Mouse (Mus musculus): ENCODE data around the gene Naaladl2. TPM values are rescaled to one million over a fixed set of nuclear protein-coding genes. Genes with fewer than 3 reads are reported as not detected.

Gene Naaladl2
- polyA plus RNA-seq, 1 experiment from 2014 or later = 4.0 TPM

GRCm38 (mm10) chr3:24553701-24554100, 590.4 kb downstream of the Naaladl2 start:
- 89% methylated on average over 5 of the region's 5 CpGs for WGBS
- H3K27me3 ChIP-seq (ENCODE audit: control insufficient read depth, insufficient read depth, low read length) = no peaks in the 10 kb centered on the region
- no peak for ATAC-seq (ENCODE audit: low FRiP score, low TSS enrichment)

GRCm38 (mm10) chr3:24552631-24553030, 591.4 kb downstream of the Naaladl2 start:
- H3K4me2 ChIP-seq (replicated peaks; ENCODE audit: low read depth, low read length) = no peak overlapping the region
- WGBS = 79% methylated on average over 2 of the region's 2 CpGs
- no peak overlapping the region for H3K27ac ChIP-seq (ENCODE audit: low read depth, low read length)
- no peaks in the 10 kb centered on the region for H3K27me3 ChIP-seq (ENCODE audit: control insufficient read depth, insufficient read depth, low read length)
- no peak overlapping the region for H3K4me3 ChIP-seq (ENCODE audit: low read length)
- no peak overlapping the region for H3K9ac ChIP-seq (ENCODE audit: low read depth, low read length)
- ATAC-seq (ENCODE audit: low FRiP score, low TSS enrichment) = no peak
- H3K36me3 ChIP-seq (ENCODE audit: control insufficient read depth, insufficient read depth, low read length) = no peaks in the 10 kb centered on the region
- H3K4me1 ChIP-seq (ENCODE audit: control insufficient read depth, insufficient read depth, low read length) = no peaks in the 10 kb centered on the region
- H3K9me3 ChIP-seq (ENCODE audit: control insufficient read depth, low read length) = no peaks in the 10 kb centered on the region

More at GRCm38 (mm10) chr3:24553701-24554100, 590.4 kb downstream of the Naaladl2 start:
- Histone ChIP-seq H3K9ac (ENCODE audit: low read depth, low read length) (no peak overlapping the region), H3K36me3 (ENCODE audit: control insufficient read depth, insufficient read depth, low read length) (no peaks in the 10 kb centered on the region), H3K9me3 (ENCODE audit: control insufficient read depth, low read length) (no peaks in the 10 kb centered on the region), H3K4me1 (ENCODE audit: control insufficient read depth, insufficient read depth, low read length) (no peaks in the 10 kb centered on the region), H3K4me2 (replicated peaks; ENCODE audit: low read depth, low read length) (no peak overlapping the region), H3K4me3 (ENCODE audit: low read length) (no peak overlapping the region), H3K27ac (ENCODE audit: low read depth, low read length) (no peak overlapping the region)

GRCm38 (mm10) chr3:24533775-24534458, 610.1 kb downstream of the Naaladl2 start:
- no peak overlapping the region for H3K4me3 ChIP-seq (ENCODE audit: low read length)
- H3K27me3 ChIP-seq (ENCODE audit: control insufficient read depth, insufficient read depth, low read length) = no peaks in the 10 kb centered on the region
- H3K4me2 ChIP-seq (replicated peaks; ENCODE audit: low read depth, low read length) = no peak overlapping the region
- no peak for ATAC-seq (ENCODE audit: low FRiP score, low TSS enrichment)
- no peaks in the 10 kb centered on the region for H3K36me3 ChIP-seq (ENCODE audit: control insufficient read depth, insufficient read depth, low read length)
- H3K27ac ChIP-seq (ENCODE audit: low read depth, low read length) = no peak overlapping the region
- H3K4me1 ChIP-seq (ENCODE audit: control insufficient read depth, insufficient read depth, low read length) = no peaks in the 10 kb centered on the region
- H3K9ac ChIP-seq (ENCODE audit: low read depth, low read length) = no peak overlapping the region
- H3K9me3 ChIP-seq (ENCODE audit: control insufficient read depth, low read length) = no peaks in the 10 kb centered on the region
- WGBS = 93% methylated on average over 3 of the region's 3 CpGs

GRCm38 (mm10) chr3:24514918-24515317, 629.1 kb downstream of the Naaladl2 start:
- no peaks in the 10 kb centered on the region for H3K9me3 ChIP-seq (ENCODE audit: control insufficient read depth, low read length)
- peak; percentile 55; the same call in 1 of the 2 replicates for ATAC-seq (ENCODE audit: low FRiP score, low TSS enrichment)
- H3K9ac ChIP-seq (ENCODE audit: low read depth, low read length) = no peak overlapping the region
- no peak overlapping the region for H3K4me3 ChIP-seq (ENCODE audit: low read length)
- WGBS = 28% methylated on average over 1 of the region's 1 CpGs
- H3K27ac ChIP-seq (ENCODE audit: low read depth, low read length) = no peak overlapping the region
- no peak overlapping the region for H3K4me2 ChIP-seq (replicated peaks; ENCODE audit: low read depth, low read length)
- H3K4me1 ChIP-seq (ENCODE audit: control insufficient read depth, insufficient read depth, low read length) = no peaks in the 10 kb centered on the region
- H3K27me3 ChIP-seq (ENCODE audit: control insufficient read depth, insufficient read depth, low read length) = no peaks in the 10 kb centered on the region
- no peaks in the 10 kb centered on the region for H3K36me3 ChIP-seq (ENCODE audit: control insufficient read depth, insufficient read depth, low read length)

- Histone ChIP-seq H3K4me2 (replicated peaks; ENCODE audit: low read depth, low read length) (no peak overlapping the region), H3K36me3 (ENCODE audit: control insufficient read depth, insufficient read depth, low read length) (no peaks in the 10 kb centered on the region), H3K4me1 (ENCODE audit: control insufficient read depth, insufficient read depth, low read length) (no peaks in the 10 kb centered on the region), H3K4me3 (ENCODE audit: low read length) (no peak overlapping the region), H3K27ac (ENCODE audit: low read depth, low read length) (no peak overlapping the region), H3K9me3 (ENCODE audit: control insufficient read depth, low read length) (no peaks in the 10 kb centered on the region), H3K9ac (ENCODE audit: low read depth, low read length) (no peak overlapping the region), H3K27me3 (ENCODE audit: control insufficient read depth, insufficient read depth, low read length) (no peaks in the 10 kb centered on the region)
- 75% methylated on average over 4 of the region's 4 CpGs for WGBS
- no peak for ATAC-seq (ENCODE audit: low FRiP score, low TSS enrichment)
Observed at GRCm38 (mm10) chr3:24486456-24487112, 657.5 kb downstream of the Naaladl2 start.

- no peaks in the 10 kb centered on the region for H3K27me3 ChIP-seq (ENCODE audit: control insufficient read depth, insufficient read depth, low read length)
- WGBS = 92% methylated on average over 4 of the region's 4 CpGs
- no peak overlapping the region for H3K4me3 ChIP-seq (ENCODE audit: low read length)
- H3K9me3 ChIP-seq (ENCODE audit: control insufficient read depth, low read length) = no peaks in the 10 kb centered on the region
- no peak overlapping the region for H3K27ac ChIP-seq (ENCODE audit: low read depth, low read length)
- H3K9ac ChIP-seq (ENCODE audit: low read depth, low read length) = no peak overlapping the region
- H3K36me3 ChIP-seq (ENCODE audit: control insufficient read depth, insufficient read depth, low read length) = no peaks in the 10 kb centered on the region
- no peak overlapping the region for H3K4me2 ChIP-seq (replicated peaks; ENCODE audit: low read depth, low read length)
- H3K4me1 ChIP-seq (ENCODE audit: control insufficient read depth, insufficient read depth, low read length) = no peaks in the 10 kb centered on the region
- no peak for ATAC-seq (ENCODE audit: low FRiP score, low TSS enrichment)
Observed at GRCm38 (mm10) chr3:24463941-24464340, 680.1 kb downstream of the Naaladl2 start.

GRCm38 (mm10) chr3:24440621-24441020, 703.4 kb downstream of the Naaladl2 start:
- Histone ChIP-seq H3K9me3 (ENCODE audit: control insufficient read depth, low read length) (no peaks in the 10 kb centered on the region), H3K36me3 (ENCODE audit: control insufficient read depth, insufficient read depth, low read length) (no peaks in the 10 kb centered on the region), H3K4me2 (replicated peaks; ENCODE audit: low read depth, low read length) (no peak overlapping the region), H3K9ac (ENCODE audit: low read depth, low read length) (no peak overlapping the region), H3K27ac (ENCODE audit: low read depth, low read length) (no peak overlapping the region), H3K4me1 (ENCODE audit: control insufficient read depth, insufficient read depth, low read length) (no peaks in the 10 kb centered on the region), H3K4me3 (ENCODE audit: low read length) (no peak overlapping the region), H3K27me3 (ENCODE audit: control insufficient read depth, insufficient read depth, low read length) (no peaks in the 10 kb centered on the region)
- no peak for ATAC-seq (ENCODE audit: low FRiP score, low TSS enrichment)
- WGBS = 88% methylated on average over 6 of the region's 6 CpGs

- WGBS = 84% methylated on average over 3 of the region's 3 CpGs
- ATAC-seq (ENCODE audit: low FRiP score, low TSS enrichment) = no peak
- no peaks in the 10 kb centered on the region for H3K4me1 ChIP-seq (ENCODE audit: control insufficient read depth, insufficient read depth, low read length)
Observed at GRCm38 (mm10) chr3:24432761-24433160, 711.3 kb downstream of the Naaladl2 start.

GRCm38 (mm10) chr3:24391737-24392136, 752.3 kb downstream of the Naaladl2 start:
- Histone ChIP-seq H3K9ac (ENCODE audit: low read depth, low read length) (no peak overlapping the region), H3K4me2 (replicated peaks; ENCODE audit: low read depth, low read length) (no peak overlapping the region), H3K4me1 (ENCODE audit: control insufficient read depth, insufficient read depth, low read length) (no peaks in the 10 kb centered on the region), H3K9me3 (ENCODE audit: control insufficient read depth, low read length) (no peaks in the 10 kb centered on the region), H3K4me3 (ENCODE audit: low read length) (no peak overlapping the region), H3K27ac (ENCODE audit: low read depth, low read length) (no peak overlapping the region), H3K36me3 (ENCODE audit: control insufficient read depth, insufficient read depth, low read length) (no peaks in the 10 kb centered on the region), H3K27me3 (ENCODE audit: control insufficient read depth, insufficient read depth, low read length) (no peaks in the 10 kb centered on the region)
- ATAC-seq (ENCODE audit: low FRiP score, low TSS enrichment) = no peak

More at GRCm38 (mm10) chr3:24432761-24433160, 711.3 kb downstream of the Naaladl2 start:
- Histone ChIP-seq H3K27me3 (ENCODE audit: control insufficient read depth, insufficient read depth, low read length) (no peaks in the 10 kb centered on the region), H3K9ac (ENCODE audit: low read depth, low read length) (no peak overlapping the region), H3K27ac (ENCODE audit: low read depth, low read length) (no peak overlapping the region), H3K9me3 (ENCODE audit: control insufficient read depth, low read length) (no peaks in the 10 kb centered on the region), H3K36me3 (ENCODE audit: control insufficient read depth, insufficient read depth, low read length) (no peaks in the 10 kb centered on the region), H3K4me2 (replicated peaks; ENCODE audit: low read depth, low read length) (no peak overlapping the region), H3K4me3 (ENCODE audit: low read length) (no peak overlapping the region)

All from kidney, embryonic 14.5 days (tissue).